Mouse (Mus musculus) intestine, postnatal 0 days (tissue): ENCODE data around the gene Ppm1l. TPM values are rescaled to one million over a fixed set of nuclear protein-coding genes. Genes with fewer than 3 reads are reported as not detected.

Experiments used
- ATAC-seq: fragments of 200-750 bp; cut with Nextera tagmentation; 2 replicates; pipeline ENCODE4 v1.8.0; 2017; ENCODE audit warnings: mild to moderate bottlenecking, moderate TSS enrichment, moderate library complexity
- H3K27ac ChIP-seq: fragments of 300-500 bp; sonication (generic); 2 replicates; pipeline ENCODE4 v1.5.1; 2014; ENCODE audit warnings: mild to moderate bottlenecking, low read depth, low read length, moderate library complexity
- H3K27me3 ChIP-seq: fragments of 300-500 bp; sonication (generic); replicated peaks from 2 replicates; pipeline ENCODE4 v1.6.1; 2014; ENCODE audit warnings: low read length, mixed read lengths; ENCODE audit not compliant: control insufficient read depth, insufficient read depth
- H3K36me3 ChIP-seq: fragments of 300-500 bp; sonication (generic); 2 replicates; pipeline ENCODE4 v1.6.1; 2014; ENCODE audit warnings: mild to moderate bottlenecking, moderate library complexity; ENCODE audit not compliant: control insufficient read depth, insufficient read depth
- H3K4me1 ChIP-seq: fragments of 300-500 bp; sonication (generic); replicated peaks from 2 replicates; pipeline ENCODE4 v1.6.1; 2014; ENCODE audit warnings: antibody characterized with exemption, low read length, mixed read lengths; ENCODE audit not compliant: control insufficient read depth, insufficient read depth
- H3K4me2 ChIP-seq: fragments of 300-500 bp; sonication (generic); replicated peaks from 2 replicates; pipeline ENCODE4 v1.6.1; 2014; ENCODE audit warnings: low read depth, mild to moderate bottlenecking, moderate library complexity
- H3K4me3 ChIP-seq: fragments of 300-500 bp; sonication (generic); 2 replicates; pipeline ENCODE4 v1.5.1; 2014; ENCODE audit warnings: low read depth, low read length
- H3K9ac ChIP-seq: fragments of 300-500 bp; sonication (generic); 2 replicates; pipeline ENCODE4 v1.6.1; 2014; ENCODE audit warnings: mild to moderate bottlenecking, low read depth, low read length
- H3K9me3 ChIP-seq: fragments of 300-500 bp; sonication (generic); 2 replicates; pipeline ENCODE4 v1.6.1; 2016; ENCODE audit warnings: mixed run types; ENCODE audit not compliant: control insufficient read depth
- CTCF ChIP-seq: sonication (generic); IDR thresholded peaks from 2 replicates; pipeline ENCODE4 v1.5.1; 2016; ENCODE audit warnings: low read depth, mild to moderate bottlenecking, control low read depth, antibody characterized with exemption, moderate library complexity
- WGBS: fragments of 180-500 bp; shearing (Covaris S2); extraction: QIAGEN DNeasy Blood & Tissue Kit; methylation state at CpG from one replicate; pipeline ENCODE4 v1.1.7; 2014; 5-methylcytosine and 5-hydroxymethylcytosine counted together
- polyA plus RNA-seq: library from polyadenylated mRNA; unstranded; fragments of >200 nt; fragmentation: Nextera tagmentation; extraction: Ambion mirVana; gene quantifications from 2 replicates; pipeline ENCODE4 v1.2.1, GENCODE M21; 2015

Gene Ppm1l
- polyA plus RNA-seq, 1 experiment from 2014 or later = 3.0 TPM

DNA sequence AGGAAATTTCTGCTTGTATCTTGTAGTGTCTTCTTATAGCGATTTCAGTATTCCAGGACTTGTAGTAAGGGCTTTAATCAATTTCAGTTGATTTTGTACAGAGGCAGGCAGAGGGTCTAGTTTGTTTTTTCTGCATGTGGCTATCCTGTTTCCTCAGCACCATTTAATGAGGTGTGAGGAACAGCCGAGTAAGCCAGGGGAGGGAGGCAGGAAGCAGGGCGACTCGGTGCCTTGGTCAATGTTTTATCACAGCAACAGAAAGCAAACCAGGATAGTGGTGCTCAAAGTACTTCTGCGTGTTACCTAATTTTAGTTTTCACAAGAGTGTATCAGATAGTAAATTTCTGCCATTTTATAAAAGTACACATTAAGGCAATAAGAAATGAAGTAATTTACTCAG, 13.2 kb downstream of the Ppm1l start:
- 47% methylated on average over 5 of the region's 5 CpGs for WGBS
- Histone ChIP-seq H3K27me3 (no peaks in the 10 kb centered on the region), H3K36me3 (no peaks in the 10 kb centered on the region), H3K4me3 (no peak overlapping the region), H3K9ac (no peak overlapping the region), H3K27ac (no peak overlapping the region), H3K4me2 (no peak overlapping the region), H3K9me3 (no peaks in the 10 kb centered on the region), H3K4me1 (no peaks in the 10 kb centered on the region)
- ATAC-seq = no peak
- no peak for TF ChIP-seq CTCF

DNA sequence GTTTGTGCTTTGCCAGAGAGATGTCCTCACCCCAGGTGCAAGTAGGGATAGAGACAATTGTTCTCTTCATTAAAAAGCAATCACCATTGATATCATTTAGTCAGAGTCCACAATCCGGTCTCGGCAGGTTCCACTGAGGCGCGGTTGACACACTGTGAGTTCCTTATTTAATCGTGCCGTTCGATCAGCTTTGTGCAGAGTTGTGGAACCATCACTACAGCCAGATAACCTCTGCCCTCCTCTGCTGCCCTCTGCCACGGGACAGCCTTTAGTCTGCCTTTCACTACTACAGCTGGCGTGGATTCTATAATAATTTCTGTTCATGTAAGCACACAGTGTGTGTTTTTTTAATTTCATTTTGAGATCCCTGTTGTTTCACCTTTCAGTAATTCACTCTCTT, 17.2 kb downstream of the Ppm1l start:
- Histone ChIP-seq H3K4me1 (no peaks in the 10 kb centered on the region), H3K4me2 (no peak overlapping the region), H3K9me3 (no peaks in the 10 kb centered on the region), H3K36me3 (no peaks in the 10 kb centered on the region), H3K4me3 (no peak overlapping the region), H3K9ac (no peak overlapping the region), H3K27me3 (no peaks in the 10 kb centered on the region), H3K27ac (no peak overlapping the region)
- ATAC-seq = no peak
- WGBS = 69% methylated on average over 9 of the region's 9 CpGs
- no peak for TF ChIP-seq CTCF

DNA sequence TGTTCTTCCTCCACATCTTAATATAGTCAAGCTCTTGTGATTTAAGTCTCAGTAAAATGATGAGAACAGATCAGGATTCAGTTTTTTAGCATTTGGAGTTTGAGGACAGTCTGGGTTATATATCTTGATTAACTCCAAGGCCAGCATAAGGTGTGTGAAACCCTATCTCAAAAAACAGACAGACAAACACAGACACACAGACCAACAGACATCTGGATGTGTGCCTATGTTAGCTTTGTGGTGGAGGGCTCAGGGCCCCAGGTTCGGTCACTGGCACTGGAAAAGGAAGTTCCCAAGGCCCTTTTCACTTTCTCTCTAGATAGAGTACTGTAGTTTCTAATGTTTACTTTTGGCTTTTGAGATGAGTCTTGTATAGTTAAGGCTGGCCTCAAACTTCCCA, 23.8 kb downstream of the Ppm1l start:
- H3K27ac ChIP-seq = no peak overlapping the region
- no peak for TF ChIP-seq CTCF
- no peaks in the 10 kb centered on the region for H3K4me1 ChIP-seq
- ATAC-seq = no peak
- H3K9me3 ChIP-seq = no peaks in the 10 kb centered on the region
- H3K9ac ChIP-seq = no peak overlapping the region
- WGBS = 36% methylated on average over 1 of the region's 1 CpGs
- no peak overlapping the region for H3K4me3 ChIP-seq
- no peaks in the 10 kb centered on the region for H3K27me3 ChIP-seq
- H3K4me2 ChIP-seq = no peak overlapping the region
- H3K36me3 ChIP-seq = no peaks in the 10 kb centered on the region

- no peak overlapping the region for H3K9ac ChIP-seq
- H3K4me3 ChIP-seq = no peak overlapping the region
- H3K27ac ChIP-seq = no peak overlapping the region
- TF ChIP-seq CTCF = no peak
- no peaks in the 10 kb centered on the region for H3K4me1 ChIP-seq
- H3K27me3 ChIP-seq = no peaks in the 10 kb centered on the region
- no peaks in the 10 kb centered on the region for H3K36me3 ChIP-seq
- H3K4me2 ChIP-seq = no peak overlapping the region
- ATAC-seq = no peak
- H3K9me3 ChIP-seq = no peaks in the 10 kb centered on the region
Measured at GRCm38 (mm10) chr3:69340971-69341370, 24.3 kb downstream of the Ppm1l start.

- no peaks in the 10 kb centered on the region for H3K9me3 ChIP-seq
- no peak overlapping the region for H3K27ac ChIP-seq
- no peak for TF ChIP-seq CTCF
- 75% methylated on average over 8 of the region's 8 CpGs for WGBS
- H3K4me3 ChIP-seq = no peak overlapping the region
- H3K36me3 ChIP-seq = no peaks in the 10 kb centered on the region
- H3K9ac ChIP-seq = no peak overlapping the region
- no peak overlapping the region for H3K4me2 ChIP-seq
- ATAC-seq = no peak
- H3K27me3 ChIP-seq = no peaks in the 10 kb centered on the region
- no peaks in the 10 kb centered on the region for H3K4me1 ChIP-seq
Measured at GRCm38 (mm10) chr3:69341514-69341913, 24.9 kb downstream of the Ppm1l start.

GRCm38 (mm10) chr3:69342247-69342921, 25.7 kb downstream of the Ppm1l start:
- 72% methylated on average over 8 of the region's 8 CpGs for WGBS
- H3K4me1 ChIP-seq = no peaks in the 10 kb centered on the region
- H3K36me3 ChIP-seq = no peaks in the 10 kb centered on the region
- no peak overlapping the region for H3K4me2 ChIP-seq
- H3K4me3 ChIP-seq = no peak overlapping the region
- H3K9ac ChIP-seq = no peak overlapping the region
- H3K27ac ChIP-seq = no peak overlapping the region
- TF ChIP-seq CTCF = no peak
- no peaks in the 10 kb centered on the region for H3K27me3 ChIP-seq
- H3K9me3 ChIP-seq = no peaks in the 10 kb centered on the region
- no peak for ATAC-seq

GRCm38 (mm10) chr3:69343124-69343523, 26.5 kb downstream of the Ppm1l start:
- Histone ChIP-seq H3K4me2 (no peak overlapping the region), H3K4me1 (no peaks in the 10 kb centered on the region), H3K9me3 (no peaks in the 10 kb centered on the region), H3K9ac (no peak overlapping the region), H3K4me3 (no peak overlapping the region), H3K36me3 (no peaks in the 10 kb centered on the region), H3K27me3 (no peaks in the 10 kb centered on the region), H3K27ac (no peak overlapping the region)
- 85% methylated on average over 10 of the region's 10 CpGs for WGBS
- no peak for ATAC-seq
- TF ChIP-seq CTCF = no peak
